Mouse (Mus musculus) G1E (cell line): ENCODE measurements around the gene Mtmr14.

Experiments
- CTCF ChIP-seq: IDR thresholded peaks from 2 replicates; pipeline ENCODE4 v1.5.1; 2012; ENCODE audit warnings: low read depth, low read length, inconsistent platforms, mixed read lengths
- GATA1 ChIP-seq: IDR thresholded peaks from 2 replicates; pipeline ENCODE4 v1.6.1; 2012; ENCODE audit warnings: borderline replicate concordance, low read length, inconsistent platforms, mixed read lengths
- GATA2 ChIP-seq: IDR thresholded peaks from 2 replicates; pipeline ENCODE4 v1.6.1; 2012; ENCODE audit warnings: low read depth, low read length, inconsistent platforms, borderline replicate concordance
- POLR2AphosphoS5 ChIP-seq: IDR thresholded peaks from 2 replicates; pipeline ENCODE4 v1.6.1; 2012; ENCODE audit warnings: low read depth, low read length, inconsistent platforms; ENCODE audit not compliant: insufficient replicate concordance
- TAL1 ChIP-seq: conservative IDR thresholded peaks from 2 replicates; pipeline ENCODE4 v1.6.1; 2012; ENCODE audit warnings: low read depth, low read length, inconsistent platforms, mixed read lengths

DNA sequence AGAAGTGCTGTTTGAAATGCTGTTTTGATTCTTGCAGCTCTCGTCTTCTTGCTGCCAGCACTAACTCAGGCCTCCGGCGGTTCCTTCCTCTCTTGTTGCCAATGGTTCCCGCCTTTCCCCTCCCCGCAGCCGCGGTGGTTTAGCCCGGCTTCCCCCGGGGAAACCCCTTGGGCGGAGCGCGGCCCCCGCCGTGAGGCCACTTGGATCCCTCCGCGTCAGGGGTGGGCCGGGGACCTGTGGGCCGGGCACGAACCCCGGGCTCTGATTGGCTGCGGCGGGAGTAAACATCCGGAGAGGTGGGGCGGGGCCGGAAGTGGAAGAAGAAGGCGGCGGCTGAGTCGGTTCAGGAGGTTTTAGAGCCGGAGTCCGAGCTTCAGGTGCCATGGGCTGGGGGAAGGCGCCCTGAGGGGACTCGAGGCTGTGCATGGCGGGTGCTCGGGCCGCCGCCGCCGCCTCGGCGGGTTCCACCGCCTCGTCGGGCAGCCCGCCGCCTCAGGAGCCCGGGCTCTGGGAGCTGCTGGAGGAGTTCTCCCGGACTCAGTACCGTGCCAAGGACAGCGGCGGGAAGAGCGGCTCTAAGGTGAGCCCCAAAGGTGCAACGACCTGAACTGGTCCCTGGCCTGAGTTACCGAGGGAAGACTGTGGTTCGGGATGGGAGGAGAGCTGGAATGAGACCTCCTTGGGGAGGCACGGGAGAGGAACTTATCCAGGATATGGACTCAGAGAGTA lies at the start of gene Mtmr14:
- no peak for TF ChIP-seq CTCF
- no peak for TF ChIP-seq TAL1
- TF ChIP-seq GATA1 = no peak
- TF ChIP-seq POLR2AphosphoS5 = no peak
- no peak for TF ChIP-seq GATA2
